Mouse (Mus musculus) mammary gland, adult 2 months (tissue): ENCODE data around the gene Rpusd3. TPM values are rescaled to one million over a fixed set of nuclear protein-coding genes. Genes with fewer than 3 reads are reported as not detected.

Experiments used
- polyA plus RNA-seq: library from polyadenylated mRNA; depleted of rRNA; stranded (reverse); fragments of >200 nt; gene quantifications from 2 replicates; pipeline ENCODE4 v1.2.3, GENCODE M21; 2012; ENCODE audit warnings: low replicate concordance; rRNA removed

The Rpusd3 gene
- 86.7 and 143 TPM in 2 replicates for polyA plus RNA-seq

DNA sequence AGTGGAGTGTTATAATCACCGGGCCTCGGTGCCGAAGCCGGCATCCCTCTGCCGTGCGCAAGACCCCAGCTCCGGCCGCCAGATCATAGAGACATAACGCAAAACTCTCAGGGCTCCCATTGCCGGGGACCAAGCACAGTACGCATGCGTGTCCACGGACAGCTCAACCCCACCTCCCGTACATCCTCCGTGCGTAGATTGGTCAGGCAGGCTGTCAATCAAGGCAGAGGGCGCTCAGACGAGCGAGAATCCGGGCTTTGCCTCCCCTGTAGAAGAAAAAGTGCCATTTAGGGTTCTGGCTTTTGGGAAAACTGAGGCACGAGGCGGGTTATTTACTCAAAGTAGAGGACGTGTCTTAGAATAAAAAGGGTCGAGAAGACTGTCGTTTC, at the start of gene Rpusd3:
Gene Rpusd3 (minus strand): TSS at position 142 of the 389 bp plus-strand sequence.

DNA sequence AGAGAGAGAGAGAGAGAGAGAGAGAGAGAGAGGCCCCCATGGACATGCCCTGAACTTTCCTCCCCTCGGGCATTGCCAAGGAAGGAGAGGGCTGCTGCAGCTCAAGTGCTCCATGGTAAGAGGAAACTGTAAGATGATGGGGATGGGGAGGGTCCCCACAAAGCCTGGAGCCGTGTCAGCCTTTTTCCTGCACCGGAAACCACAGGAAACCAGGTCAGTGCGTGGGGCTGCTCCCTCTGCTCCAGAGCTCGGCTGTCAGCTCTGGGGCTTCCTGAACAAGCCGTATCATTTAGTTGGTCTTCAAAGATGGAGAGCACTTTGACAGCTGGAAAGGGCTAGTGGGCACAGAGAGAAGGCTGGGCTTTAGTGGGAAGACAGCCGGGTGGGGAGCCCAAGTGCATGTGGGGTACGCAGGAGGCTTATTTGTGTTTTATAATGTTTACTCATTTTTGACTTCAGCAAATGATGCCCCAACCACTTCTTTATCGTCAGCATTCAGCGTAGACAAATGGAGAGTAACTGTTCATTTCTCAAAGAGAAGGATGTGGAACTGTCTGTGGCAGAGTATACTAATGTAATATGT, 38.9 kb upstream of the Rpusd3 start, which contains the start of gene Il17re:
Gene Il17re (plus strand): TSS at position 533 of the 583 bp plus-strand sequence.

DNA sequence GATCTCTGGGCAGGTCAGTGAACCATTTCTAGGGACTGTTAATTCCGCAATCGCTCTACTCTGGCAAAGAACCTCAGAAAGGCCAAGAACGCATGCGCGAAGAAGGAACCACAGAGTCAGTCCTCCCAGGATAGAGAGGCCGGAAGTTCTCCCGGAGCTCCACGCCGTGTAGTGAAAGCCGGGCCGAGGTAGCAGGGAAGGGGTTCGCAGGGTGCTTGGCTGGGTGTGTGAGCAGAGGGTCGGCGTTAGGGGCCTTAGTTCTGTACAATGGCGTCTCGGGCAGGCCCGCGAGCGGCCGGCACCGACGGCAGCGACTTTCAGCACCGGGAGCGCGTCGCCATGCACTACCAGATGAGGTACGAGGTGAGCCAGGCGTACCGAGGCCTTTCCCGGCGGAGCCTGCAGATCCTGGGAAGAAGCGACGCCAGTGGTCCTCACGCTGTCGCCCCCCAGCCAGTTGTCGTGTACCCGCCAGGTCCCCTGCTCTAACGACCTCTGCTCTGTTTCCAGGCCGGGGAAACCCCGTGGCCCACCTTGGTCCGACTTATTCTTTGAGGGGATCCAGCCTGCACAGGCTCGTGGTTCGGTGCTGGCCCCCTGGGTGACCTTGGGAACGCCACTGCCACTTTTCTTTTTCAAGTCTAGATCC, 23.4 kb upstream of the Rpusd3 start, which contains the start of gene Jagn1:
Gene Jagn1 (plus strand): TSS at position 128 of the 649 bp plus-strand sequence.

GRCm38 (mm10) chr6:113435664-113436205, 16.6 kb upstream of the Rpusd3 start, which contains the start of gene Cidec:
Gene Cidec (minus strand): TSS chr6:113435760.

DNA sequence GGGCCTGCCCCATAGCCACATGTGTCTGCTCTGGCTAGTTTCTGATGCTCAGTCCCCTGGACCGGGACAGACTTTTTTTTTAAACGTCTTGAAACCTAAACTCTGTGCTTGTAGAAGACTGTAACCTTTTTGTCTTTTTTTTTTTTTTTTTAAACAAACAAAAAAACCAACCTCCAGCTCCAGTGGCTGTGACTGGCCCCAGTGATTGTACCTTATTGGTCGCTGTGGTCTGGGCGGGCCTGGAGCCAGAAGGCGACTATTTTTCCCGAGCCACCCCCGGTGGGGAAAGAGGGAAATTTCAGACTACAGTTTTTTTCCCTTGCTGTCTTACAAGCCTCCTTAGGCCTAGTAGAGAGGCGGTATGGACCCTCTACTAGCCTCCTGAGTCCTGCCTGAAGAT, 30.2 kb downstream of the Rpusd3 start, which contains the start of gene Ttll3:
Gene Ttll3 (plus strand): TSS at position 301 of the 400 bp plus-strand sequence.

GRCm38 (mm10) chr6:113377496-113378385, 41.4 kb downstream of the Rpusd3 start, which contains the start of the genes Tada3 and Arpc4:
Gene Tada3 (minus strand): TSS chr6:113377883.
Gene Arpc4 (plus strand): TSS chr6:113378115.

Other genes starting within 250 kb of the Rpusd3 start
- 0.50 and 0.57 TPM in 2 replicates for gene Lhfpl4, start 224.0 kb downstream of the Rpusd3 start, polyA plus RNA-seq
- gene Mtmr14, start 181.5 kb downstream of the Rpusd3 start, polyA plus RNA-seq: 42.5 and 61.5 TPM in 2 replicates
- gene Cpne9, start 137.0 kb downstream of the Rpusd3 start, polyA plus RNA-seq: 0.19 and 0.29 TPM in 2 replicates
- gene Brpf1, start 112.2 kb downstream of the Rpusd3 start, polyA plus RNA-seq: 21.5 and 25.7 TPM in 2 replicates
- 20.4 and 23.9 TPM in 2 replicates for gene Ogg1, start 92.4 kb downstream of the Rpusd3 start, polyA plus RNA-seq
- gene Camk1, start 75.4 kb downstream of the Rpusd3 start, polyA plus RNA-seq: 50.4 and 63.0 TPM in 2 replicates
- 18.9 and 22.2 TPM in 2 replicates for gene Tada3, start 41.5 kb downstream of the Rpusd3 start, polyA plus RNA-seq
- gene Arpc4, start 41.2 kb downstream of the Rpusd3 start, polyA plus RNA-seq: 65.2 and 96.3 TPM in 2 replicates
- gene Ttll3, start 30.1 kb downstream of the Rpusd3 start, polyA plus RNA-seq: 11.4 and 13.8 TPM in 2 replicates
- 1,508 and 1,611 TPM in 2 replicates for gene Cidec, start 16.4 kb upstream of the Rpusd3 start, polyA plus RNA-seq
- gene Jagn1, start 23.2 kb upstream of the Rpusd3 start, polyA plus RNA-seq: 48.4 and 107 TPM in 2 replicates
- 25.9 and 44.8 TPM in 2 replicates for gene Il17re, start 39.1 kb upstream of the Rpusd3 start, polyA plus RNA-seq
- 59.1 and 98.0 TPM in 2 replicates for gene Il17rc, start 52.1 kb upstream of the Rpusd3 start, polyA plus RNA-seq
- gene Creld1, start 64.0 kb upstream of the Rpusd3 start, polyA plus RNA-seq: 32.7 and 35.8 TPM in 2 replicates
- gene Prrt3, start 82.6 kb upstream of the Rpusd3 start, polyA plus RNA-seq: 0.03 and 0.12 TPM in 2 replicates
- gene Emc3, start 112.3 kb upstream of the Rpusd3 start, polyA plus RNA-seq: 40.1 and 68.3 TPM in 2 replicates
- gene Fancd2, start 112.3 kb upstream of the Rpusd3 start, polyA plus RNA-seq: 0.67 and 1.8 TPM in 2 replicates
- gene Fancd2os, start 181.4 kb upstream of the Rpusd3 start, polyA plus RNA-seq: not detected in 2 replicates
- gene Brk1, start 185.4 kb upstream of the Rpusd3 start, polyA plus RNA-seq: 130 and 284 TPM in 2 replicates
- 19.2 and 29.8 TPM in 2 replicates for gene Vhl, start 204.6 kb upstream of the Rpusd3 start, polyA plus RNA-seq
- 40.7 and 50.7 TPM in 2 replicates for gene Irak2, start 219.1 kb upstream of the Rpusd3 start, polyA plus RNA-seq